Comparison of ENCODE assay signal across 8 mouse cellular contexts in the genomic region with DNA sequence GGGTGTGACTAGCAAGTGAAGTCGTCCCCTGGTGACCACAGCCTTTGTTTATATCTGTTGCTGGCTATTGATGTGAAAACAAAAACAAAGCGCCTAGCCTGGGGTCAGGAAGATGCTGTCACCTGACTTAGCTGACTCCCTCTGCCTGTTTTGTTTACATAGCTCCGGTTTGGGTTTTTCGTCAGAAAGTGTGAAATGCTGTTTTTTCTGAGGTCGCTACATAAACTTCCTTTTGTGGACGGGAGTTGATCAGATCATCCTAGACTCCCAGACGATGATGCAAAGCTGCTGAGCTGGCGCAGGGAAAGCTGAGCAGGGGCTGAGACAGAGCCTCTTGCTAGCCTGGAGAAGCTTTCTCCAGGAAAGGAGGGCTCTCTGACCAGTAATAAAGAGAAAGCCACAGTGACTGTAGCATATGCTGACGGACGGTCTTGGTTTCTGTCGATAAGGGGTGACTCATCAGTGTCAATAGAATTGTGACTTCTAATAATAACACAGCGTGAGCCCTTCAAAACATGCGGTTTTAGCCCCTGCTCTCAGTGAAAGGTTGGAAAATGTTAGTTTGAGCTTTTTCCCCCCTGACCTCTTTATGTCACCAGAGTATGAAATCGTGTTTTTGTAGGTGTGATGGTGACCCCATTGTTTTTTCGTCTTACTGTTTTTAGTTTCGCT. TPM values are rescaled to one million over a fixed set of nuclear protein-coding genes. Genes with fewer than 3 reads are reported as not detected.
DNase-seq lines count a peak whose midpoint lies in the region; ATAC-seq and TF ChIP-seq lines count a peak whose summit lies in the region.

No protein-coding gene starts in this region.

- no peak for TF ChIP-seq CTCF in hindbrain, postnatal 0 days (IDR thresholded peaks at IDR 0.05; ENCODE audit: low read depth)

- H3K9me3 ChIP-seq in forebrain, embryonic 13.5 days (replicated peaks) = no peaks in the 10 kb centered on the region
- H3K9me3 ChIP-seq in hindbrain, postnatal 0 days (ENCODE audit: low read length) = no peaks in the 10 kb centered on the region
- H3K9me3 ChIP-seq in liver, embryonic 15.5 days (replicated peaks) = no peaks in the 10 kb centered on the region

- H3K9ac ChIP-seq in forebrain, embryonic 13.5 days = peak overlapping the region; percentile 59
- peak overlapping the region; percentile 22 for H3K9ac ChIP-seq in hindbrain, postnatal 0 days (replicated peaks; ENCODE audit: low read length)
- H3K9ac ChIP-seq in liver, embryonic 15.5 days = peak overlapping the region; percentile 39; the same call in 1 of the 2 replicates

- peak; percentile 58 for DNase-seq in layer of hippocampus, adult 9-11 months
- no peak for DNase-seq in layer of hippocampus, adult 8-10 months (ENCODE audit: low spot score in 2 of 2)
- peak; percentile 28 for DNase-seq in adrenal gland, postnatal 14 days
- peak; percentile 63 for DNase-seq in hindbrain, postnatal 0 days (ENCODE audit: low spot score)
- DNase-seq in neural tube, embryonic 10.5 days (ENCODE audit: extremely low spot score, low spot score) = peak; percentile 40
- DNase-seq in layer of hippocampus, postnatal 36 days = no peak

- 4% methylated on average over 16 of the region's 16 CpGs for WGBS in forebrain, embryonic 13.5 days
- 6% methylated on average over 16 of the region's 16 CpGs for WGBS in hindbrain, postnatal 0 days
- WGBS in liver, embryonic 15.5 days (ENCODE audit: insufficient replicate concordance) = 2% methylated on average over 16 of the region's 16 CpGs

- ATAC-seq in forebrain, embryonic 13.5 days = peak; percentile 5; the same call in 1 of the 2 replicates
- peak; percentile 13; the same call in 1 of the 2 replicates for ATAC-seq in hindbrain, postnatal 0 days
- peak; percentile 23 for ATAC-seq in liver, embryonic 15.5 days (ENCODE audit: insufficient read depth)

- H3K27me3 ChIP-seq in forebrain, embryonic 13.5 days = no peaks in the 10 kb centered on the region
- H3K27me3 ChIP-seq in hindbrain, postnatal 0 days (ENCODE audit: insufficient read depth, low read length) = no peaks in the 10 kb centered on the region
- 0 out of 2 replicates have a peak, but pooled peaks cover 4% of the 10 kb centered on the region for H3K27me3 ChIP-seq in liver, embryonic 15.5 days

- peak overlapping the region; percentile 51 for H3K4me2 ChIP-seq in forebrain, embryonic 13.5 days
- peak overlapping the region; percentile 55 for H3K4me2 ChIP-seq in hindbrain, postnatal 0 days (ENCODE audit: low read depth, low read length)
- peak overlapping the region; percentile 68 for H3K4me2 ChIP-seq in liver, embryonic 15.5 days

- H3K4me3 ChIP-seq in forebrain, embryonic 13.5 days = peak overlapping the region; percentile 20
- peak overlapping the region; percentile 16; the same call in 1 of the 2 replicates for H3K4me3 ChIP-seq in hindbrain, postnatal 0 days (ENCODE audit: low read length)
- H3K4me3 ChIP-seq in liver, embryonic 15.5 days (replicated peaks) = peak overlapping the region; percentile 38

- no peaks in the 10 kb centered on the region for H3K36me3 ChIP-seq in forebrain, embryonic 13.5 days (ENCODE audit: poor library complexity, severe bottlenecking)
- no peaks in the 10 kb centered on the region for H3K36me3 ChIP-seq in hindbrain, postnatal 0 days (ENCODE audit: insufficient read depth, low read length)
- H3K36me3 ChIP-seq in liver, embryonic 15.5 days (replicated peaks) = no peaks in the 10 kb centered on the region

- H3K4me1 ChIP-seq in forebrain, embryonic 13.5 days = peaks cover 71% of the 10 kb centered on the region
- H3K4me1 ChIP-seq in hindbrain, postnatal 0 days (ENCODE audit: insufficient read depth, low read length) = peaks cover 20% of the 10 kb centered on the region
- peaks cover 47% of the 10 kb centered on the region for H3K4me1 ChIP-seq in liver, embryonic 15.5 days (replicated peaks)

- H3K27ac ChIP-seq in forebrain, embryonic 13.5 days = peak overlapping the region; percentile 83
- peak overlapping the region; percentile 71 for H3K27ac ChIP-seq in hindbrain, postnatal 0 days
- H3K27ac ChIP-seq in liver, embryonic 15.5 days (replicated peaks) = peak overlapping the region; percentile 63

RNA-seq across cellular contexts. Expression of gene Bach2, which starts 11.9 kb away (rescaled TPM):
- total RNA-seq in layer of hippocampus, adult 8-10 months (2022) = 10 to 100 TPM; 15.1 to 17.9 (median 17.0) TPM
- 7.3 and 18.0 TPM in 2 replicates for total RNA-seq in adrenal gland, postnatal 14 days (2021)
- polyA plus RNA-seq in forebrain, embryonic 13.5 days (2015; fragmentation: Nextera tagmentation; extraction: Ambion mirVana) = 26.2 and 31.6 TPM in 2 replicates
- total RNA-seq in hindbrain, postnatal 0 days (2014; rRNA removed) = 11.7 and 13.9 TPM in 2 replicates
- 12.6 and 14.7 TPM in 2 replicates for polyA plus RNA-seq in hindbrain, postnatal 0 days (2015; fragmentation: Nextera tagmentation; extraction: Ambion mirVana)
- 1.5 and 1.6 TPM in 2 replicates for polyA plus RNA-seq in liver, embryonic 15.5 days (2015; fragmentation: Nextera tagmentation; extraction: Ambion mirVana)
- total RNA-seq in layer of hippocampus, postnatal 36 days (2021) = 10 to 100 TPM; 13.7 to 14.0 TPM

Comparison
In these comparisons a context has a peak if more than half of its experiments do, and no peak if none do; other contexts are left out.
1. DNase-seq: peak in layer of hippocampus, adult 9-11 months (single experiment), adrenal gland, postnatal 14 days (single experiment), hindbrain, postnatal 0 days (single experiment) and neural tube, embryonic 10.5 days (single experiment); none in layer of hippocampus, adult 8-10 months (0 of 2) and layer of hippocampus, postnatal 36 days (0 of 2).
2. Peak in every context shown above with its lines, with median percentiles within 50 percentile points of each other: ATAC-seq, H3K27ac ChIP-seq, H3K4me2 ChIP-seq, H3K4me3 ChIP-seq and H3K9ac ChIP-seq.